Mouse (Mus musculus) right cerebral cortex, postnatal 14 days (tissue): ENCODE measurements around the gene Knl1.

Experiments
- DNase-seq: peaks from one replicate; pipeline ENCODE4 v3.0.0; 2022

The Knl1 gene

GRCm38 (mm10) chr2:119040882-119041281 lies 6.0 kb upstream of the Knl1 start:
- peak; percentile 35 for DNase-seq

GRCm38 (mm10) chr2:119045163-119045562 lies 1.8 kb upstream of the Knl1 start:
- DNase-seq = no peak

- no peak for DNase-seq
These were observed 930 bp downstream of the Knl1 start for GRCm38 (mm10) chr2:119047849-119048248.

GRCm38 (mm10) chr2:119050132-119050650 lies 3.3 kb downstream of the Knl1 start:
- no peak for DNase-seq

GRCm38 (mm10) chr2:119060139-119060538 lies 13.2 kb downstream of the Knl1 start:
- no peak for DNase-seq

- no peak for DNase-seq
These were observed 25.5 kb downstream of the Knl1 start for GRCm38 (mm10) chr2:119072397-119072796.

GRCm38 (mm10) chr2:119086156-119086555 lies 39.2 kb downstream of the Knl1 start:
- no peak for DNase-seq

- no peak for DNase-seq
These were observed 54.6 kb downstream of the Knl1 start for GRCm38 (mm10) chr2:119101552-119101951.

- DNase-seq = no peak
These were observed 59.7 kb downstream of the Knl1 start for GRCm38 (mm10) chr2:119106583-119106982.

GRCm38 (mm10) chr2:119108554-119108953 lies 61.6 kb downstream of the Knl1 start:
- DNase-seq = no peak

- no peak for DNase-seq
These were observed 64.1 kb downstream of the Knl1 start for GRCm38 (mm10) chr2:119111060-119111459.

- DNase-seq = peak; percentile 83
These were observed 65.7 kb downstream of the Knl1 start, which contains the start of gene Rad51 for GRCm38 (mm10) chr2:119112438-119113112. Rad51 (plus strand) TSS chr2:119112793.

DNA sequence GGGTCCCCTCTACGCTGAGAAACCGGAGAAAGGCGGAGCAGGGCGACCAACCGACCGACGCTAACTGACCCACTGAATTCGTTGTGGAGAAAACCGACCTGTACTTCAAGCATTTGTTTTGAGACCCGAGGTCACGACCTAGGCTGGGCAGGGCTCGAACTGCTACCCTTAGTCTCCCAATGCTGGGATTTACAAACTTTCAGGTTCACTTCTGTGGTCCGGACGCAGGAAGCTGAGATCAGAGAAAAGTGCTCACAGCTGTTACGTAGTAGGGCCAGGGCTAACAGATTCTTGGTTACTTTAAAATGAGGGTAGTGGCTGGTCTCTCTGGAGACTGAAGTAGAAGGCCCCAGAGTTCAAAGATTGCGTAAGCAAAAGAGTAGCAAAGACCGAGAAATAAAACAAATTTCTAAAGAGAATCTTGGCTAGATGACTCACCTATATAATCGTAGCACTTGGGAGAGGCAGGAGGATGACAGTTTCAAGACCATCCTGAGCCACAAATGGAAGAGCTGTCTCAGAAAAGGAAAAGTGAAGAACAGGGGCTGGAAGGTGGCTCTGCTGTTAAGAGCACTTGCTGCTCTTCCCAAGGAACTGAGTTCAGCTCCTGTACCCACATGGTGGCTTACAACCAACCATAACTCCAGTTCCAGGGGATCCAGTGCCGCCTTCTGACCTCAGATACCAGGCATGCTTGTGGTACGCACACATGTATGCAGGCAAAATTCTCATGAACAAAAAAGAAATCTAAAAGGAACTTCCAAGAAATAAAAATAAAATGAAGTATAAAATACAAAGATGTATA lies 66.4 kb downstream of the Knl1 start:
- DNase-seq = no peak

DNA sequence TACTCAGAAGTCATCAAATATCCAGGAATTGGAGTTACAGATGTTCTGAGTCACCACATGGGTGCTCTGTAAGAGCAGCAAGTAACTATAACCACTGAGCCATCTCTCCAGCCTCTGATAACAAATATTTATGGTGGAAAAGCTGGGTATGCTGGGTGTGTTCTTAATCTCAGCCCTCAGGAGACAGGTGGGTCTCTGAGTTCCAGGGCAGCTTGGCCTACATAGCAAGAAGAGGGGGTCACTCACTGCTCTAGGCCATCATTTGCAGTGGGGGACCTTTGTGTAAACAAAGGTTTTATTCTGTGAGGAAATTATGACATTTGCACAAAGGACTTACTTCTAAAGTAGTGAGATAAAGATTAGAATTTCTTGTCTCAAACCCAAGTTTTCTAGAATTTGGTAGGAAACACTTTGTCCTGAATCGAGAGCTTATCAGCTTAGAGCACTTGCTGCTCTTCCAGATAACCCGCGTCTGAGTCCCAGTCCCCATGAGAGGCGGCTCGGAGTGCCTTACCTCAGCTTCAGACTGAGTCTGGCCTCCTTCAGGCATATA lies 89.5 kb downstream of the Knl1 start:
- DNase-seq = no peak

- no peak for DNase-seq
These were observed 98.3 kb downstream of the Knl1 start for GRCm38 (mm10) chr2:119145199-119145598.

DNA sequence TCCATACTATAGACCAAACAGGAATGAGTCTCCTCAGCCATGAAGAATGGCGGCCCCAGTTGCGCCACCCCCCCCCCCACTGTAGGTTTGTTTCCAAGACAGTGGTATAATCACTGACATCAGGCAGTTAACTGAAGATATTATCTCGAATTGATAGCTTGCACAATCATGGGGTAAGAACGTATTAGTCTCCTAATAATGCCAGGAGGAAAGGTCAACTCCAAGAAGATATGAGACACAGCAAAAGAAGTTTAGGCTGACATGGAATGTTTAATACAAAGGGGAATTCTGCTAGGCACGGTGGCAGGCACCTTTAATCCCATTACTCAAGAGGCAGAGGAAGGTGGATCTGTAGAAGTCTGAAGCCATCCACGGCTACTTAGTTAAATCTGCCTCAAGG lies 99.5 kb downstream of the Knl1 start:
- DNase-seq = no peak

DNA sequence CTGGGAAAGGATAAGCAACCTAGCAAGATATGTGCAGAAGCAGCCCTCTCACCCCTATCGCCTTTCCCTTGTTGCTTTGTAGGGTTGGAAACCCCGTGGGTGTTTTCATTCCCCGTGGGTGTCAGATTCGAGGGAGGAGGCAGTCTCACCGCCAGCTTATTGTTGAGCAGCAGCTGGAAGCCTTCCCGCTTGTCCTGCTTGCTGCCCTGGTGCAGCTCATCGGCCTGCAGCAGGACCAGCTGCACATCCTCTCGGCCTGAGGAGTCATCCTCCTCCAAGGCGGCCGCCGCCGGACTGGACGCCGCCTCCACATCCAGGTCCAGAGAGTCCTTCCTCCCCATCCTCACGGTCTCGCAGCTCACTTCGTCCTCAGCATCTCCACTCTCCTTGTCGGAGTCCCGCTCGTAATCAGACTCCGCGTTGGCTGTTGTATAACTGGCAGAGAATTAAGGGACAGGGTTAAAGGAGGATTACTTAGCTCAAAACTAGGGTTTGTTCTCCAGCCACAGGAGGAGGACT lies 100.3 kb downstream of the Knl1 start:
- no peak for DNase-seq

GRCm38 (mm10) chr2:119147775-119148174 lies 100.9 kb downstream of the Knl1 start:
- no peak for DNase-seq

GRCm38 (mm10) chr2:119152255-119152654 lies 105.3 kb downstream of the Knl1 start:
- DNase-seq = no peak

- no peak for DNase-seq
These were observed 107.8 kb downstream of the Knl1 start for GRCm38 (mm10) chr2:119154683-119155082.
